Mouse (Mus musculus): Measurements from ENCODE around the gene Adamts7. TPM values are rescaled to one million over a fixed set of nuclear protein-coding genes. Genes with fewer than 3 reads are reported as not detected.

The Adamts7 gene
- total RNA-seq, 2 experiments from 2014 or later, result 14.4 to 17.7 TPM

GRCm38 (mm10) chr9:90189391-90189790, 26.5 kb downstream of the Adamts7 start:
- intact Hi-C loops (cut with DNase I), result no loop called here
- no peak for DNase-seq

- intact Hi-C loops (cut with DNase I), result loop anchor here (2.0 to 5.0 kb wide), 2 partner anchors 32 to 68 kb away; partner anchors contain the start of gene Adamts7
- no peak for DNase-seq
Measured at GRCm38 (mm10) chr9:90195000-90195399, 32.1 kb downstream of the Adamts7 start.

GRCm38 (mm10) chr9:90196262-90196661, 33.4 kb downstream of the Adamts7 start:
- intact Hi-C loops (cut with DNase I), result loop anchor here (5.0 kb wide), 1 partner anchor 69 kb away; no protein-coding TSS in a partner anchor
- DNase-seq, result no peak

- intact Hi-C loops (cut with DNase I), result loop anchor here (5.0 kb wide), 1 partner anchor 70 kb away; no protein-coding TSS in a partner anchor
- no peak for DNase-seq
Measured at GRCm38 (mm10) chr9:90197116-90197665, 34.3 kb downstream of the Adamts7 start.

GRCm38 (mm10) chr9:90197866-90198383, 35.1 kb downstream of the Adamts7 start:
- DNase-seq, result no peak
- intact Hi-C loops (cut with DNase I), result loop anchor here (1.0 to 5.0 kb wide), 2 partner anchors 71 to 86 kb away; no protein-coding TSS in a partner anchor

DNA sequence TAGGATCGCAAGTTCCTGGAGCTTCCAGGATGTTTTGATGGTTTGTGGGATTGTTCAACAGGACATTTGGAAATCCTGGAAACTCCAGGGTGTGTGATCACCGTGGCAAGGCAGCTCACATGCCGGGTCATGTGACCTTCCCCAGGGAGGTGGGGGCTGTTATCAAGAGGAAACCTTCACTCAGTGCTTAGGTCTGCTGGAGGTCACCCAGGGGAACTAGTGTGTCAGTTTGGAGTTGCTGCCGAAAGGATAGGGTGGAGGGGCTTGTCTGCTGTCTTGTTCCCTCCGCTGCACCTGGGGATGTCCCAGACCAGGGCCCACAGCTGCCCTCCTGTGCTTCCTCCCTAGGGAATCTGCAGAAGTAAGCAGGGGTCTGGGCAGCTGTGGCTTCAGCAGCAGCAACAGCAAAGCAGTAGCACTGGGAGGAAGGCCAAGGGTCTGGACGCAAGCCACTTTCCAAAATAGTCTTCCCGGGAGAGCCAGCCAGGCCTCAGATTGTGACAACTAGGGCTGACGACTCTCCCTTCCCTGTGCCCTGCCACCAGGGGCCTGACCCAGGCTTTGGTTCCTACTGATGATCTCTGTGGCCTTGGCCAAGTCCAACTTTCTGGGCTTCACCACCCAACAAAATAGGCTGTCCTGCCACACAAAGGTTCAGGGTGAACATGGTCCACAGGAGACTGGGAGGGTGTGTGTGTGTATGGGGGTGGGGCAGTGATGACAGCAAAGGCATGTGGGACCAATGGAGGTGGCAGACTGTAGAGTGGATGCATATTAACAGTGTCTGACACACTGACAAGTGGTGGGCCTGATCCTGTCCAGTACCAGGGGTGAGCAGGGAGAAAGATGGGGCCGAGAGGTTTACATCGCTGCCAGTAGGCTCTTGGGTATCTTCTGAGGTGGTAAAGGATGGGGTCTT, 35.9 kb downstream of the Adamts7 start:
- DNase-seq, result peak; percentile 85 to 89
- intact Hi-C loops (cut with DNase I), result loop anchor here (1.0 to 5.0 kb wide), 2 partner anchors 71 to 86 kb away; no protein-coding TSS in a partner anchor

DNA sequence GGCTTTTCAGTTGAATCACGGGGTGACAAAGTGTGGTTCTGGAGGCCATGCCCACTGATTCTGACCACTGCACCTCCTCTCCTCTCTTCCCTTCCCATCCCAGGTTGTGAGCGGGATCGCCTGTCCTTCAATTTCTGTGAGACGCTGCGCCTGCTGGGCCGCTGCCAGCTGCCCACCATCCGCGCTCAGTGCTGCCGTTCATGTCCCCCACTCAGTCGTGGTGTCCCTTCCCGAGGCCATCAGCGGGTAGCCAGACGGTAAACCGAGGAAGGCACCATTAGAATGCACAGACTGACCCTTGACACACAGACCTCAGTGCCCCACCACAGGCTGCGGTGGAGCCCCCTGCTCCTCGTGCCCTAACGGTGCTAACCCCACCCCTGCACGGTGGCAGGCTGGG, 36.7 kb downstream of the Adamts7 start:
- no peak for DNase-seq
- intact Hi-C loops (cut with DNase I), result loop anchor here (5.0 to 10.0 kb wide), 2 partner anchors 72 to 495 kb away; no protein-coding TSS in a partner anchor

GRCm38 (mm10) chr9:90200501-90200900, 37.6 kb downstream of the Adamts7 start:
- intact Hi-C loops (cut with DNase I), result loop anchor here (10.0 kb wide), 1 partner anchor 494 kb away; no protein-coding TSS in a partner anchor

DNA sequence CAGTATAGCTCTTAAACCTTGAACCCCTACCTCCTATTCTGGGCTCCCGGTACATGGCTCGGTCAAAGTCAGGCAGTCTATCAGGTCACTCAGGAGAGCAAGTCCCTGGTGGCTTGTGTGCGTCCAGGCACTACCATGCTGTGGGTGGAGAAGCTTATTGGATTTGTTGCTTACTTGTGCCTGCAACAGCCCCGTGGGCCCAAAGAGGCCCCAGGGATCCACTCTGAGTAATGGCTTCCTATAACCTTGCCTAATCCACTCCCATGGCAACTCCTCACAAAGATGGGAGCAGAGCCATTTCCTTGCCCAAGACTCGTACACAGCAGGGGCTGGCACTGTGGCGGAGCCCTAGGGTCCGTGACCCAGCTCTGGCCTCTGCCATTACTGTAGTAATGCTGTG, 38.2 kb downstream of the Adamts7 start:
- DNase-seq, result no peak
- intact Hi-C loops (cut with DNase I), result loop anchor here (10.0 kb wide), 1 partner anchor 494 kb away; no protein-coding TSS in a partner anchor

More at GRCm38 (mm10) chr9:90200501-90200900, 37.6 kb downstream of the Adamts7 start:
- no peak for DNase-seq

DNA sequence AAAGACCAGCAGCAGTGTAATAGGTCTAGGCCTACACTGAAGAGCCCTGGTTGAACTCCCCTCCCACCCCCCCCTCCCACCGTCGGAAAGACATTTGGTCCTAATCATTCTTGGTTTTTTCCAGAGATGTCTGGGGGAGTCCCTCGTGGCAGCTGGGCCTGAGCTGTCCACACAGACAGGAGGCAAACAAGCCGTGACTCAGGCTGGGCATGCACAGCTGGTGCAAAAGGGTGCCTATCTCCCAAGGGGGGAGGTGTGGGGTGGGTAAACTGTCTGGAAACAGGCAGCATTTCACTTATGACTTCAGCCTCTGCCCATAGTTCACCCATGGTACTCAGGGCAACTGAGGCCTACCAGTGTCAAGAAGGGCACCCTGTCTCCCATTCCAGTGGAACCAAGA, 38.7 kb downstream of the Adamts7 start:
- no peak for DNase-seq
- intact Hi-C loops (cut with DNase I), result loop anchor here (10.0 kb wide), 1 partner anchor 493 kb away; no protein-coding TSS in a partner anchor

DNA sequence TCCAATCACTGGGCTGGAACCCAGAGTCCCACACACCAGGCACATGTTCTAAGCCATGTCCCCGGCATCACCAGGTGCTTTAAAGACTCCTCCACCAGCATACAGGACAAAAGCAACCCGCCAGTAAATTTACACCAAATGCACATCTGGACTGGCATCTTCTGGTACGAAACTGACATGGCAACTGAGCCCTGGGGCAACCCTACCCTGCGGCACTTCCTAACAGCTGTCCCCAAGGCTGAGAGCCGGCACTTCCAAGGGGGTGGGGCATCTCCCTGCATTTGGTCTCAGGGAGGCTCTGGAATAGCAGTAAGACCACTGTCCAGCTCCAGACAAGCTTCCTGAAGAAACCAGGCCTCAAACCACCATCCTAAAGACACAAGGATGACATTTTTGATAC, 40.4 kb downstream of the Adamts7 start:
- intact Hi-C loops (cut with DNase I), result loop anchor here (10.0 kb wide), 1 partner anchor 492 kb away; no protein-coding TSS in a partner anchor
- no peak for DNase-seq

- no peak for DNase-seq
- intact Hi-C loops (cut with DNase I), result loop anchor here (10.0 kb wide), 1 partner anchor 490 kb away; no protein-coding TSS in a partner anchor
Measured at GRCm38 (mm10) chr9:90204396-90204915, 41.6 kb downstream of the Adamts7 start.

DNA sequence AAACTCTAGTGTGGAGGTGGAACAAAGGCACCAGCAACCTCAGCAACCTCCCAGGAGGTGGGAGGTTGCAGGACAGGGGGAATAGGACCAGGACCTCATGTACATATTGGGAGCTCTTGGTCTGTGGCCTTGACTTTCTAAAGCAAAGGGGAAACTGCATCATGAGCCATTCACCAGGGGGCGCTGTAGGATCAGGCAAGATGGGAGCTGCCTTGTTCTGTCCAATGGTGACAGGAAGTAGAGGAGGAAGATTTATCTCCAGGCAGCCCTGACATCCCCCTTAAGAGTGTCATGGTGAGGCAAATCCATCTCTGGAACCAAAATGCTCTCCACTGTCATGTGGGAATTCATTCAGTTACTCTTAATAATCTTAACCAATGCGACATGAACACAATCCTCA, 43.6 kb downstream of the Adamts7 start:
- intact Hi-C loops (cut with DNase I), result loop anchor here (1.0 to 10.0 kb wide), 6 partner anchors 20 to 488 kb away; partner anchors contain the start of gene Tbc1d2b

DNA sequence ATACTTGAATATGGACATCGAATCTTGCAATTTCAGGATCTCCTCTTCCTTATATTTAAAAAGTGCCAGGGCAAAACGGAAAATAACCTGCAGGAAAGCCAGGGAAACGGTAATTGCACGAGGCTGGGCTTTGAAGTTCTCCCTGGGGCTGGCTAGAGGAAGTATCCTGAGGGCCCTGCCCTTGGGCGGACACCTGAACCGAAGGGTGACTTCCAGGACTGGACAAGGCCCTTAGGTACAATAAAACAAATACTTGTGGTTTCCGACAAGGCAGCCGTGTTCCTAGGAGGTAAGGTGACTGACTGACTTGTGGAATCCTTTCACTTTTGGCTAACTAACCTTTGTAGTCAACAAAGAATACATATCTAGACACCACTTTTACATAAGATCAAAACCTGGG, 44.9 kb downstream of the Adamts7 start:
- intact Hi-C loops (cut with DNase I), result loop anchor here (2.0 to 10.0 kb wide), 4 partner anchors 19 to 487 kb away; partner anchors contain the start of gene Tbc1d2b
- DNase-seq, result no peak

More for the DNA sequence above, 43.6 kb downstream of the Adamts7 start:
- DNase-seq, result peak; percentile 86 to 94

DNA sequence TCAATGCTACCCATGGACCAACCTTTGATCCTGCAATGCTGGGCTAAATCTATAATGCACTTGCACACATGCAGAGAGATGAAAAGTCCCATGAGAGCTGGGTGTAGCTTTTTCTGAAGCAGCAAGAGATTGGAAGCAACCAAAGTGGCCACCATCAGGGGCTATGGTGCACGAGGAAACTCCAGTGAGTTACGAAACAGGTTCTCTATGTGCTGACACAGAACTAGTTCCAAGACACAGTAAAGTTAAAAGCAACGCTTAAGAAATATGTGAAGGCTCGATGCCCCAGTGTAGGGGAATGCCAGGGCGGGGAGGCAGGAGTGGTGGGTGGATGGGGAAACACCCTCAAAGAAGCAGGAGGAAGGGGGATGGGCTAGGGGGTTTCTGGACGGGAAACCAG, 45.8 kb downstream of the Adamts7 start:
- intact Hi-C loops (cut with DNase I), result loop anchor here (5.0 to 10.0 kb wide), 2 partner anchors 64 to 486 kb away; partner anchors contain the start of gene Tbc1d2b
- DNase-seq, result no peak

DNA sequence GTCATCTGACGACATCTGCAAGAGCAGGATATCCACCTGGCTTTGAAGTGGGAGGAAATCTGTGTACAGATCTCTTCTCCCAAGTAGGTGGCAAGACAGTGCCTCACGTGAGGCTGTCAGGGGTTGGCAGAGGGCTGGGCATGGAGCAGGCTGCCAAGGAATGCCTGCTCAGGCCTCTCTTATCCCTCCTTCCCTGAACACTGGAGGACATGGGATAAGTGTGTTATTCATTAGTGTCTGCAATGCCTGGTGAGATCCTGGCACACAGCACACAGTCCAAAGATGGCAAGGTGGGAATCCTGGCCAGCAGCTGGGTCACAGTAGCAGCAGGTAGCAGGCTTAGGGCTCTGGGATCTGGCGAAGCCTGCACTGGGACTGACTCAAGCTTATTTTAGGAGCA, 50.3 kb downstream of the Adamts7 start:
- DNase-seq, result no peak
- intact Hi-C loops (cut with DNase I), result loop anchor here (5.0 kb wide), 1 partner anchor 44 kb away; no protein-coding TSS in a partner anchor

DNA sequence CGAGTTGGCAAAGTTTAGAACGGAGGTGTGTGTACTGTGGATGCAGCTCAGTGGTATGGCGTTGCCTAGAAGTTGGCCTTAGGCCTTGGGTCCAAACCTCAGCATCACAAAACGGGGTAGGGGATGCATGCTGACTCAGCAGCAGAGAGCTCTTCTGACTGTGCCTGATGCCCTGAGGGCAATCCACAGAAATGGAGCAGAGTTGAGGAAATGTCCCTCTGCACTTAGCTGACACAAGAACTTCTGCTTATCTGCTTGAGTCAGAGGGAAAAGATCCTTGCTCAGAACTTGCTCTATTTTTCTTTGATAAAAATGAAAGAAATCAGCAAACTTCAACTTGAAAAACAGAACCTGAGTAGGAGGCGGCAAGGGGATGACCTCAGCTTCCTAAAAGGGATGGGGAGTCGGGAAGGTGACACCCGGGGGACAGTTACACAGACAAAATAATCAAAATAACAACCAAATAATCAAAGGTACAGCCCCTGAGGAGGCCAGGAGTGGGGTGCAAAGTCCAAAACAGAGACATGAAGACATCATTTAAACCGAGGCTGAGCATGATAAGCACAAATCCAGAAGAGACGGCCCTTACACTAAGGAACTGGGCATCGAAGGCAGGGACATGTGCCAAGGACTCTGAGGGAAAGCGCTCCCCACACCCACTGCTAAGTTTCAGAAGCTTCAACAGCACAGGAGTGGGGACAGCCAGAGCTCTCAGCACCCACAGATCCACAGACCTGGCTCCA, 53.6 kb downstream of the Adamts7 start:
- intact Hi-C loops (cut with DNase I), result no loop called here
- DNase-seq, result no peak

- intact Hi-C loops (cut with DNase I), result no loop called here
Measured at GRCm38 (mm10) chr9:90217501-90217900, 54.6 kb downstream of the Adamts7 start.

GRCm38 (mm10) chr9:90222275-90222674, 59.4 kb downstream of the Adamts7 start:
- no peak for DNase-seq
- intact Hi-C loops (cut with DNase I), result no loop called here

More at GRCm38 (mm10) chr9:90217501-90217900, 54.6 kb downstream of the Adamts7 start:
- no peak for DNase-seq

Data from heart, postnatal 36 days (tissue).